In the genomic region with DNA sequence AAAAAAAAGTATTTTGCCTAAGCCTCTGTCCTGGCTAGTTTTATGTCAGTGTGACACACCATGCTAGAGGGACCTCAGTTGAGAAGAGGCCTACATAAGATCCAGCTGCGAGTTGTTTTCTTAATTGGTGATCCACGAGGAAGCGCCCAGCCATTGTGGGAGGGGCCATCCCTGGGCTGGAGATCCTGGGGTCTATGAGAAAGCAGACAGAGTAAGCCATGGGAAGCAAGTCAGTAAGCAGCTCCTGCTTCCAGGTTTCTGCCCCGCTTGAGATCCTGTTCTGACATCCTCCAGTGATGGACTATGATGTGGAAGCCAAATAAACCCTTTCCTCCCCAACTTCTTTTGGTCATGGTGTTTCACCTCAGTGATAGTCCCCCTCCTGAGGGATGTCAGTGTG, we compare ENCODE assay signal across 33 mouse cellular contexts.
"Had no signal": no experiment of that assay in that cellular context is flagged by ENCODE, and none has a peak within 500 bp of the region (broad histone marks: within the 10 kb centered on the region; RNA-seq: fewer than 3 reads in every experiment).

No protein-coding gene starts in this region.

- ATAC-seq: hindbrain, embryonic 16.5 days; hindbrain, postnatal 0 days; inflammation-experienced regulatory T-cells, adult 6 months; intestine, embryonic 15.5 days; intestine, postnatal 0 days had no signal

- DNase-seq: heart, postnatal 10 days; heart, postnatal 14 days; heart, postnatal 36 days; heart, postnatal 4 days; kidney, adult 11 months; kidney, adult 18-20 months; kidney, adult 2 months; kidney, adult 8-10 months; kidney, adult 9 months; kidney, postnatal 10 days; kidney, postnatal 14 days; kidney, postnatal 25 days; kidney, postnatal 36 days; layer of hippocampus, adult 9-11 months; layer of hippocampus, postnatal 36 days had no signal

- H3K9ac ChIP-seq: heart, embryonic 12.5 days; heart, embryonic 13.5 days; heart, embryonic 15.5 days; hindbrain, embryonic 12.5 days; hindbrain, embryonic 13.5 days; hindbrain, embryonic 14.5 days; hindbrain, embryonic 15.5 days; intestine, embryonic 15.5 days; kidney, embryonic 15.5 days had no signal

- H3K9me3 ChIP-seq: heart, embryonic 12.5 days; heart, embryonic 13.5 days; heart, embryonic 15.5 days; hindbrain, embryonic 10.5 days; hindbrain, embryonic 12.5 days; hindbrain, embryonic 13.5 days; hindbrain, embryonic 15.5 days; intestine, embryonic 15.5 days; kidney, embryonic 15.5 days had no signal

- H3K27me3 ChIP-seq: heart, embryonic 12.5 days; heart, embryonic 13.5 days; heart, embryonic 15.5 days; hindbrain, embryonic 12.5 days; hindbrain, embryonic 13.5 days; hindbrain, embryonic 15.5 days; intestine, embryonic 15.5 days; kidney, embryonic 15.5 days had no signal

- H3K4me2 ChIP-seq: heart, embryonic 11.5 days; heart, embryonic 12.5 days; heart, embryonic 13.5 days; heart, embryonic 15.5 days; hindbrain, embryonic 12.5 days; hindbrain, embryonic 13.5 days; hindbrain, embryonic 14.5 days; hindbrain, embryonic 15.5 days; intestine, embryonic 15.5 days; kidney, embryonic 15.5 days had no signal

- H3K36me3 ChIP-seq: heart, embryonic 12.5 days; heart, embryonic 13.5 days; heart, embryonic 15.5 days; hindbrain, embryonic 10.5 days; hindbrain, embryonic 12.5 days; hindbrain, embryonic 13.5 days; hindbrain, embryonic 15.5 days; intestine, embryonic 15.5 days; kidney, embryonic 15.5 days had no signal

- H3K27ac ChIP-seq: heart, embryonic 13.5 days; heart, embryonic 15.5 days; hindbrain, embryonic 10.5 days; hindbrain, embryonic 12.5 days; hindbrain, embryonic 13.5 days; hindbrain, embryonic 14.5 days; hindbrain, embryonic 15.5 days; hindbrain, postnatal 0 days; intestine, embryonic 15.5 days; kidney, embryonic 15.5 days; kidney, postnatal 0 days; layer of hippocampus, adult 2 months; left cerebral cortex, adult 2 months had no signal

- H3K4me3 ChIP-seq: heart, embryonic 12.5 days; heart, embryonic 13.5 days; heart, embryonic 15.5 days; hindbrain, embryonic 10.5 days; hindbrain, embryonic 12.5 days; hindbrain, embryonic 13.5 days; hindbrain, embryonic 15.5 days; intestine, embryonic 15.5 days; kidney, embryonic 15.5 days; layer of hippocampus, adult 2 months; left cerebral cortex, adult 2 months had no signal

- H3K4me1 ChIP-seq: heart, embryonic 12.5 days; heart, embryonic 13.5 days; heart, embryonic 15.5 days; hindbrain, embryonic 10.5 days; hindbrain, embryonic 12.5 days; hindbrain, embryonic 13.5 days; hindbrain, embryonic 15.5 days; intestine, embryonic 15.5 days had no signal
